Mouse (Mus musculus): Measurements from ENCODE around the gene Tcap.

Tcap gene

DNA sequence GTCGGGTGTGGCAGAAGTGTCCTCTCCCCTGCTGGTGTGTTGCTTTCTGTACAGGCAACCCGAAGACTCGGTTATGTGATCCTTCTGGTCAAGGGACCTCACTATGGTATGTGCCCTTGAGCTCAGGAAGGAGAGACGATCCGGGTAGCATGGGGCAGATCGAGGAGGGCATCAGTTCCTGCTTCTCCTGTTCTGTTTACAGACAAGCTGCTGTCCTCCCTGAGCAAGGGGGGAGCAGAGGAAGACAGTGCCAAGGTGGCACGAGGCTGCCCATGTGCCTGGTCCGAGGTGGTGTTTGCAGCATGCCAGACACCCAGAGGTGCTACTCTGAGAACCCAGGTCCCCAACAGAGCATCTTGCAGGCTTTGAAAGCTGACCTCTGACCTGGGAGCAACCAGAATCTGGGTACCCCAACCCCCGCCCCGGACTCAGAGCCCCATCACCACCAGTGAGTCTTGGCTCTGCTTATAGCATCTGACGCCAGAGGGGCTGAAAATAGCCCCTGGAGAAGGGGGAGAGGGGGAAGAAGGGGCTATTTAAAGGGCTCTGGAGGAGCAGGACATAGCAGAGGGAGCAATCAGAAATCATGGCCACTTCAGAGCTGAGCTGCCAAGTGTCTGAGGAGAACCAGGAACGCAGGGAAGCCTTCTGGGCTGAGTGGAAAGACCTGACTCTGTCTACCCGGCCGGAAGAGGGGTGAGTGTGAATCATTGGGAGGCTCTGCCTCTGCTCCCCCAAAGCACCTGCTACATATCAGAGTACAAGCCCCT, at the start of gene Tcap:
Tcap (plus strand) TSS at position 551 of the 770 bp plus-strand sequence.
- DNase-seq (ENCODE audit: low read depth, low spot score): no peak

DNA sequence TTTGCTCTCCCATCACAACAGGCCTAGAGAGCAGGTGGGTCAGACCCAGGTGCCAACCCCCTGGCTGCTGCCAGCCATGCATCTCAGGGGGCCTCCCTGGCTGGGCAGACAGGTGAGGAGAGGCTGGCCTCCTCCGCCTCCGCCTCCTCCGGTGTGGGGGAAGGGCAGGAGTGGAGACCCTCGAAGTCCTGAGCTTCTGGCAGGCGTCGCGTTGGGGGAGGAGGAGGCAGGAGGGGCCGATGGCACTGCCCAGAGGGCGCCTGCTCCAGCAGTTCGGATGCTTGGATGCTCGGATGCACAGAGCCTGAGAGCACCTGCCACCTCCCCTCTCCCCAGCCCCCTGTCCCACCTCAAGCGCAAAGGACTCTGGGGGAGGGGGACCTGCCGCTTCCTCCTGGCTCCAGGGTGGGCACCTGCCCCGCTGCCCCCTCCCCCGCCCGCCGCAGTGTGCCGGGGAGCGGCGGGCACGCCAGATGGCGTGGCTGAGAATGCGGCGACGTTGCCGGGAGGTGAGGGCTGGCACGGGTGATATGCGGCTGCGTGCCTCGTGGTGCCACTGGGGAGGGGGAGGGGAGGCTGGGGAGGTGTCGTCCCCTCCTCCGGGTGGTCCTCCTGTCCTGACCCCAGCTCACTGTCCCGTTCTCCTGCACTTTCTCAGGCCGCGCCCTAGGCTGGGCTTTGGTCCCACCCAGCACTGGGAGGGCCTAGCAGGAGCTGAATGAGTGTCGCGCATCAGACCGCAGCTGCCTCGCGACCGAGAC, 49.5 kb upstream of the Tcap start:
- DNase-seq (ENCODE audit: low read depth, low spot score): no peak

DNA sequence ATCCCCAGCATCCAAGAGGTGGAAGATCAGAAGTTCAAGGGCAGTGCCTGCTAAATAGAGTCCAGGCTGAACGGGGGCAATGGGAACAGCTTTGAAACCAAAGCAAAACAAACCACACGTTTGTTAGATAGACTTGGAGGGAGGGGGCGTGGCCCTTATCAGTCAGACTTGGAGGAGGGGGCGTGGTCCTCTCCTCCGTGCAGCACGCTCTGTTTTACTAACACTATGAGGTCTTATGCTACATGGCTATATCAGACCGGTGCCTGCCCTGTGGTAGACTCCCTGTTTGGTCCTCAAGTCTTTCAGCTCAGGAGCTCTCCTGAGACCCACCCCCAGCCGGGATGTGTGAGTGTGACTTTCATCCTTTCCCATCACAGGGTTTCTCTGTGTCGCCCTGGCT, 48.4 kb upstream of the Tcap start:
- no peak for DNase-seq (ENCODE audit: low read depth, low spot score)

DNA sequence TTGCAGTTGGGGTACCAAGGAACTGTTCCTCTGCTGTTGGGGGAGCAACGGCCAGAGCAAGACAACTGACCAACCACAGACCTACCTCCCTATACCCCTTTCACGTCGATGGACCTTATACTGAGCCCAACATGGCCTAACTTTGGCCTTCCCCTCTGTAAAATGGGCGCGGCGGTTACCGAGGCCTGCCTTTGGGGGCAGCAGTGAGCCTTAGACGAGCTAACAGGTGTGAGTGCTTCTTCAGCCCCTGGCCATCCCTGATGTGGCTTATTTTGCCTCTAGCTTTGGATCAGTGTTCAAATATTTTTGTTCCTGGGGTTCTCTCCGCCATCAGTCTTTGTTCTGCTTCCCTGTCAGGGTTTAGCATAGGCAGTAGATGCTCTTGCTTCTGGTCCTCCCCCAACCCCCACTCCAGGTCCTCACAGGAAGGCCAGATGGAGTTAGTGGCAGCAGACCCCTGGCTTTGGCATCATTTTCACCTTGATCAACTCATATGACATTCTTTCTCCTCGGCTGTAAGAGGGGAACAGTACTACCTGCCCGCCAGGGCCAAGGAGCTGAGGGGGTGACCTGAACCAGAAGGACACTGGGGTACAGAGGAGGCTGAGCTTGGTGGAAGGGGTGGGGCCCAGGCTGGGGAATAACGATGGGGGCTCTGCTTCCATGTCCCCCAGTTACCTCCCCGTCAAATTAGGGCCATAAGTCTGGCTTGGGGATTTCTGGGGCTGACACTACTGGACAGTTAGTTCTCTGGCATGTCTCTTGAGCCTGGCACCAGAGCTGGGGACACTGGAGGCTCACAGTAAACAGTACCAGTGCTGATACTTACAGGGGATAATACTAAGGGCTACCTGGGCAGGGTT, 47.1 kb upstream of the Tcap start:
- DNase-seq (ENCODE audit: low read depth, low spot score): no peak

DNA sequence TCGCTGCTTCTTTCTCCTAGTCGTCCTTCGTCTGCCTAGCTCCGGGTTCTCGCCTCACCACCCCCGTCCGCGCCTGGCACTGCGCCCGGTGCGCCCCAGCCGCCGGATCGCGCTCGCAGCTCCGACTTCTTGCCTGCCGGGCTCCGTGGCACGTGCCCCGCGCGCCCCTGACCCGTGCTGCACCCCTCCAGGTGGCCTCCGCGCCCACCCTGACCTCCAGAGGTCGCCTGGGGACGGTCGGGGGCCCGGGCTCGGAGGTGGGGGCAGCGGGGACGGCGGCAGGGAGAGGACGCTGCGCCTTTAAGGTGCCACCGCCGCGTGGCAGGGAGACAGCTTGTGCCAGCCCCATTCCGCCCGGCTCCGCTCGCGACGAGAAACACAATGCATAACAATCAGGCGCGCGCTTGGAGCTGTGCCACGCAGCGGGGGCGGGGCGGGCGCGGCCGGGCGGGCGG, 45.1 kb upstream of the Tcap start:
- no peak for DNase-seq (ENCODE audit: low read depth, low spot score)

DNA sequence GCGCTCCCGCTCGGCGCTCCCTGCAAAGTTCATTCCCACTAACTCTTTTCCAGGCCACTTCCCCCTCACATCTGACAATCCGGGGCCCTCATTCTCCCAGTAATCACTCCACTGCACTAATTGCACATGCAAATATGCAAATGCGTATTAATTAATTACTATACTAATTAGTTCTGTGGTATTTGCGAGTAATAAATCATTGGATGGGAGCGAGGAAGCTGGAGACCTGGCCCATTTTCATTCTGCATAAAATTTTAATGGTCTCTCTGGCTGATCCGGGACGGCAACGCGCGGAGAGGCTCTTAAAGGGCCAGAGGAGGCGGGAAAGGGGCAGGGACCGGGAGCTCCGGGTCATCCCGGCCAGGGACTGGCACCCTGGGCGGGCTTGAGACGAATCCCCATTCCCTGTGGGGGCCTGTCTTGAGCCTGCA, 44.5 kb upstream of the Tcap start:
- no peak for DNase-seq (ENCODE audit: low read depth, low spot score)

DNA sequence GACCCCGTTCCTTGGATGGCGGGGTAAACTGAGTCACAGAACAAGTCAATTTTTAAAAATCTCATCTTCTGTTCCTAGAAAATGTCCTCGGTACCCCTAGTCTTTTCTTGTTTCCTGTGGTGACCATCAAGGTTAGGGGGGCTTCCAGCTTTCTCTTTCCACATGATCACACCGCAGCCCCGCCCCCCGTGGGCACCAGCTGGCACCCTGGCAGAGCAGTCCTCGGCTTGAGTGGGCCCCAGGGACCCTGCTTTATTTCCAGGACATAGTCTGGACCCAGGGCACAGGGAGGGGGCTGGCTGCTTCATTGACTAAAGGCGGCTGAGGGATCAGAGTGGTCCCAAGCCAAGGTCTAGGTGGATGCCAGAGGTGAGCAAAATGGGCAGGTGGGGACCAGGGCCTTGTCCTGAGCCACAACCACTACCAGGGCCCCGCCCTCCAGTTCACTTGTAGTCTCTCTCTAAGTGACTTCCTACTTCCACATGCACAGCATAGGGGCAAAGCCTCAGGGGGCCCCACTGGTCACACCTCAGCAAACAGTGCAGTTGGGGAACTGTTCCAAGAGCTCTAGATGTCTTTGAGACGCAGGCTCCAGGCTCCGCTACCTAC, 43.8 kb upstream of the Tcap start:
- DNase-seq (ENCODE audit: low read depth, low spot score): no peak

DNA sequence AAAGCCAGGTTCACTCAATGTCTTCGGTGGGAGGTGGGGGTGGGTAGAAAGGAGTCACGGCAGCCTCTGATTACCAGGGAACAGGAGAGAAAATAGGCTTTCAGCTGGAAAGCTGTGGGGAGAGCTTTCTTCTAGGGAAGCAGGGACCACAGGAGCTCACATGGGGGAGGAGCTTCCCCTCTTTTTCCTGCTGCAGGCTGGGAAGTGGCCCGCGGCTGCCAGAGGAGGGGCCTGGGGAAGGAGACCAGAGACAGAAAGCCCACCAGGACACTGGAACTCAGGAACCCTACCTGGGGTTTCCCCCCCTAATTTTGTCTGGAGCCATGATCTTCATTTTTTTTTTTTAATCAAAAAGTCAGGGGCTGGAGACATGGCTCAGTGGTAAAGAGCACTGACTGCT, 43.0 kb upstream of the Tcap start:
- no peak for DNase-seq (ENCODE audit: low read depth, low spot score)

DNA sequence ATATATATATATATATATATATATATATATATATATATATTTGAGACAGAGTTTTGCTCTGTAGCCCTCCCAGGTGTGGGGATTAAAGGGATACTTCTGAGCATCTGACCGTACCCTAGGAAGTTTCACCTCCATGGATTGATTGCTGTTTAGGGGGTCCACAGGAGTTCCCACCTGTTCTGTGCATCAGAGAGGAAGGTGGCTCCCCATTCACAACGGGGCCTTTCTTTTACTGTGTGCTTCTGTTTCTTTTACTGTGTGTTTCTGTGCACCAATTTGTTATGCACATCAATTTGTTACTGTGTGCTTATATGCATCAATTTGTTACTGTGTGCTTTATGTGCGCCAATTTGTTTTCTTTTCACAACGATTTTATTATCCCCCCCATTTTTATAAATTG, 42.4 kb upstream of the Tcap start:
- DNase-seq (ENCODE audit: low read depth, low spot score): no peak

DNA sequence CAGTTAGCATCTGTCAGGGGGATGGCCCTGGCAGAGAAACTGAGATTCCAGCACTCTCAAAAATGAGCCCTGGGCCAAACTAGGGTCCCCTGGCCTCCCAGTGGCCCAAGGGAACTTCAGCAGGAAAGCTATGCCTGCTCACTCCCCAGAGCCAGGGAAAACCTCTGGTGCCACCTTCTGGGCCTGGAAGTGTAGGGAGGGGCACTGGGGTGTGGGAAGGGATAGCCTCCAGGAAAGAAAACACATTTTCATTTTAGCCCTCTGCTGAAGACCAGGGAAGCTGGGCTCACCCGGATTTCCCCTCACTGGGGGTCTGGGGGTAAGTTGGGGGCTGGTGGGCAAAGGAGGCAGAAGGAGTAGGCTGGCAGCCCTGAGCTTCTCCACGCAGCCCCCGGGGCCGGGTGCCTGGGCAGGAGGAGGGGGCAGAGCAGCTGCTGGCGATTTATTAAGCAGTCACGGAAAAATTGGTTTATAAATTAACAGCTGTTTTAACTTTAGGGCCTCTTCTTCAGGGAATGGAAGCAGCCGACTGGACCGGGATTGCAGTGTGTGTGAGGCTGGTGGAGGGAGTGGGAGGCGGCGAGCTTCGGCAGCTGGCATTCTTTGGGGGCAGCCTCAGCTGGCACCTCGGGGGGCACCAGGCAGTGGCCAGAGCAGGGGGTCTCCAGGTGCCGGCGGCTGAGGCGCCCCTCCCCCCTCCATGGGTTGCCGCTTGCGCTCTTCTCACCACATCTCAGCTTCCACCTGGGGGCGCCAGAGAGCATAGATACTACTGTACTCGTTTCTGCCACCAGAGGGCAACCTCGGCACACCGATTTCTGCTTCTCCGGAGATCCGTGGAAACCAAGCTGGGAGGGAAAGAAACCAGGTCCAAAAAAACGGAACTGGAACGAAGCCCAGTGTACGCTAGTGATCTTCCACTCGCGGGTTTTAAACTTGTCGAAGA, 41.3 kb upstream of the Tcap start:
- DNase-seq (ENCODE audit: low read depth, low spot score): peak; percentile 87

DNA sequence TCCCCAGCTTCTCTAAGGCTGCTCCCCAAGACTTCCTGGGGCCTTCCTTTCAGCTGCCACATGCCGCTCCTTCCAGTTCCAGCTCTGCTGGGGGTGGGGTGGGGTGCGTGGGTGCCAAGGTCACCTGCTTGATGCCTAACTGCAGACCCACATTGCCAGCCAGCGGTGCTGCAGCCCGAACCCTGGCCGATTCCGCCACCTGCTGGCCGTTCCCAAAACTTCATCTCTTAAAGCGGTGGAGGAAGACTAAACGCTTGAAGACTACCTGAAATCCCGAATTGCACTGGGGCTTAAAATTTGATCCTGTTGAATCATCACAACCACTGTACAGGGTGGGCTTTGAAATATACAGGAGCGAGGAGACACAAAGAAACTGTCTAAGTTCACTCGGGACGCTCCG, 38.4 kb upstream of the Tcap start:
- no peak for DNase-seq (ENCODE audit: low read depth, low spot score)

DNA sequence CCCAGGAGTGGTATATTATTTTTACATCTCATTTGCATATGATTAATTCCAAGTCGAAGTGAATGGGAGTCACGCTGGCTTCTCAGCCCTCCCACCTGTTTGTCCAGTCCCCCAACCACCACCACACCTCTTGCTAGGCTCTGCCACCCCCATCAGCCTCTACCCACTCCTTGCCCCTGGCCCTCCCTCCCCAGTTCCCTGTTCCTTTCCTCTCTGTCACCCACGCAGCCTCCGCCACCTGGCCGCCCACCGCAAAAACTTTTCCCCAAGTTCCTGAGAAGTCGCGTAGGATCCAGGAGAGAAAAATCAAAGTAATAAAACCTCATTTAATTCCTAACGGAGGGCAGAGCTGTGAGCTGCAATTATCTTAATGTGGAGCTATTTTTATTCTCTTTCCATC, 37.4 kb upstream of the Tcap start:
- no peak for DNase-seq (ENCODE audit: low read depth, low spot score)

DNA sequence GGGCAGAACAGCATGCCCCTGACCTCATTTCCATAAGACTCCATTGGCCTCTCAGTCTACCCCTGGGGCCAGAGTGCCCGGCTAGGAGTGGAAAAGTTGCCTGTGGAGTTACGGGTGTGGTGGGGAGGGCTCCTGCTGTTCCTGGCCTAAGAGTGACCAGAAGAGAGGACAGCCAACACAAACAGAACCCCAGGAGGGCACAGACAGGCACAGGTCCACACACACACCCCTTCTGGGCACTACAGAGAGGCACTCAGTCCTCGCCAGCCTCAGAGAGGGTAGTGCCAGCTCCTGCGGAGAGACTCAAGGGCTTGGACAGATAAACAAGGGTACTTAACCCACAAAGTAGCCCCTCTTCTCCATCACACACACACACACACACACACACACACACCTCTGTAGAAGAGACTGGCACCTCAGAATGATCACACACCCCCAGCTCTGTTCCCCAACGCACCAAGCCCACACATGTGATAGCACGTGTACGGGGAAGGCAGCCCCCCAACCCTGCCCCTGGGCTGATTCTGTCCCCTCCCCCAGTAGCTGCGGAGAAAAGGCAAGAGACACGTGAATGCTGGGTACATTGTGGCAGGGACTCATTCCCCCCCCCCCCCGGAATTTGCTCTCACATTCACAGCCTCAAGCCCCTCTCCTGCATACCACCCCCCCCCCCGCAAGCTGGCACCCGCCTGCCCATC, 36.1 kb upstream of the Tcap start:
- DNase-seq (ENCODE audit: low read depth, low spot score): no peak

DNA sequence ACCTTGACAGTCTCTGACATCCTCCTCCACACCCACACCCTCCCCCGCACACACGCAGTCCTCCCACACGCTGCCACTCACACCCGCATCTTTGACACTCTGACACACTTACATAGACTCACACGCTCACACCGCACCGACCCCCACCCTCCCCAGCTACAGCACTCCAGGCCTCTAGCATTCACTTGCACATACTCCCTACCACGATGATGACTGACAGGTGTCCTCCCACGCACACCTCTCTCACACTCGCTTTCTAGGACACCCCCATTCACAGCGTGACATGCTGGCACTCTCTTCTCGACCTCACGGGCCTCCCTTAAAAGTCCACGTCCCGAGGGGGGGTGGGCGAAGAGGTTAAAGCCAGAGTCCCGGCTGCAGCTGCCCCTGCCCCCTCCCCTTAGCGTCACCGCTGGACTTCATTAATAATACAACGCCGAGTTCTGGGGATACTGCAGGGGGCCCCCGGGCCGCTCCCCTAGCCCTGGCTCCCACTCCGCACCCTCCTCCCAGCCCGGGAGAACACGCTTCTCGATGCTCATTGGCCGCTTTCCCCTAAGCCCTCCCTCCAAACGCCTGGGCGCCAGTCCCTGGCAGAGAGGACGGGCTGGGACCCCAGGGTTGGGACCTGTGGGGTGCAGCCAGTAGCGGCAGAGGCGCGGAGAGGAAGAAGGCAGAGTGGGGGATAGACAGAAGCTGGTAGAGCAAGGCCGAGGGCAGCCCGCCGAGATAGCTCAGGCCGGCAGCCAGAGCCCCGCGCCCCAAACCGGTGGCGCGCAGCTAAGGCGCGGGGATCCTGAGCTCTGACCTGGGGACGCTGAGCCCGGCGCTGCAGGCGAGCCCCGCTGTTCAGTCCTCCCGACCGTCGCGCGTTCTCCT, 35.3 kb upstream of the Tcap start, which contains the start of gene Ppp1r1b:
Ppp1r1b (plus strand) TSS at position 322 of the 879 bp plus-strand sequence.
- DNase-seq (ENCODE audit: low read depth, low spot score): no peak

DNA sequence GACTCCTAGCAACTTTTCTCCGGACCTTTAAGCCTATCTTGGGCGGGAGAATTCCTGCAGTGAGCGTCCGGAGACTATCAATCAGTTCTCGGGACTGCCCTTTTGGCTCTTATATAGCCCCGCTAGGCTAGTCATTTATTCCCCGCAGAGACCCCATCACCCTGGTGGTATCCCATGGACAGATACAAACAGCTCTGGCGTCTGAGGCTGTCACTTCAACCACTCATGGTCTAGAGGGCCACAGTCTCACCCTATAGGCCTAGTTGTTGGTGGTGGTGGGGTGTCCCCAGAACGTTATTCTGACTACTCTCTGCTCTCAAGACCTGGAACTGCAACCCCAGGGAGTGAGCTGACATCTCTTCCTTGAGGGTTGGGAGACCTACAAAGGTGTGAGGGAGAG, 34.3 kb upstream of the Tcap start:
- DNase-seq (ENCODE audit: low read depth, low spot score): no peak

DNA sequence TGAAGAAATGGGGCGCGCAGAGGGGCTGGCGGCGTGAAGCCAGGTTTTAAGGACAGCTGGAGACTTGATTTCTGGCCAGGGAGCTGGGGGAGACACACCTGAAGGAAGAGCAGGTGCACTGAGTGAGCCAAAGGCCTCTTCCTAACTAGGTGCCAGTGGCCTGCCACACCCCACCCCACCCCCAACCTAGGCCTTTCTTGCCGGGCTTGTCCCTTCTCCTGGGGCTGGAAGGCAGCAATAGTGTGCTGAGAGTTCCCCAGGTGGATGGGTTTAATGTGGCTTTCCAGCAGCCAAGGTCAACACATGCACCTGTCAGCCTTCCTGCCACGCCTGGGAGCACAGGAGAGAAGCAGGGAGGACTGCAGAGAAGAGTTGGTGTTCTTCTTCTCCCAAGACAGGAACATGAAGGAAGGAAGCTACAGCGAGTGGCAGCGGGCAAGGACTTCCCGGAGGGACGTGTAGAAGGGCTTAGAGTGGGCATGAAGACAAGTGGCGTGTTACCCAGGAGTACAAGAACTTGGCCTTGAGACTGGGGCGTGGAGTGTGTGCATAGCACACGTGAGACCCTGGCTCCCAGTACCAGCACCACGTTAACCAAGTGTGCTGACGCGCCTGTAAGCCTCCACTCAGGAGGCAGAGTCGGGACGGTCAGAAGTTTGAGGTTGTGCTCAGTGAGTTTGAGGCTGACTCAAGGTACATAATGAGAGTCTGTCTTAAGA, 31.2 kb upstream of the Tcap start:
- no peak for DNase-seq (ENCODE audit: low read depth, low spot score)

DNA sequence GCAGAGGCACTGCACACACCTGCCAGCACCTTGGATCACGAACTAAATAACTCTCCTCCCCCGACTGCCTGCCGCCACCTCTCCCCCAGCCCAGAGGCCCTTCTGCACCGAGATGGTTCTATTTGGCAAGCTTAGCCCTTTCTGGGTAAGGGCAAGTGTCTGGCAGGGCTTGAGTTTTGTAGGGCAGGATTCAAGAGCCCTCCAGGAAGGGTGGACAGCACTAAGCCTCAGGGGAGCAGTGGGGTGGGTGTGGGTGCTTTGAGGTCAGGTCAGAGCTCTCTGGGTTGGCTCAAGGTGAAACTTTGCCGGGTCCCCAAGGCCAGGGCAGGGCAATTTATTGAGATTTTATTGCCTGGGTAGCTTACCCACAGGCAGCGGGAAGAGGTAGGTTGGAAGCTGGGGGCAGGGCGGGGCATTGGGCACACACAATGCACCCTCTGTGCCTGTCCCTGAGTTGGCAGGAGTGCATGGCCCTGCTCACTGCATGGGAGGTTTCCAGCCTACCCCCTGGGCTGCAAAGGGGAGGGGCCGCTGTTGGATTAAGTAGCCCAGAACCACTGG, 29.9 kb upstream of the Tcap start:
- no peak for DNase-seq (ENCODE audit: low read depth, low spot score)

DNA sequence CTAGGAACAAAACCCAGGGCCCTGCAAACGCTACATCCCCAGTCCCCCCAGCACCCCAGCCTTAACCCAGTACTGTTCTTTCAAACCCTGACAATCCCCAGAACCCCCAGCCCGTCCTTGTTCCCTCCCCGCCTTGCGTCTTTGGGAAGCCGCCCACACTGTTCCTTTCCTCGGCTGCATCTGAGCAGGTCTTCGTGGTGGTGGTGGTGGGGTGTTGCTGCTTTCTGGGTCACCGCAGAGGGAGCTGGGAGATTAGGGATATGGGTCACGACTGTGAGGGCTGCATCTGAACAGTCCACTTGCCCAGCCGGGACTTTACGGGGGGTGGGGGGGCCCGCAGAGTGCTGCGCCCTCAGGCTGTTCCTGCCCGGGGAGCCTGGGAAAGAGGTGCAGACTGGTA, 29.2 kb upstream of the Tcap start:
- no peak for DNase-seq (ENCODE audit: low read depth, low spot score)
